Mouse (Mus musculus) heart, embryonic 10.5 days (tissue): ENCODE results near the gene Ubac1. TPM values are rescaled to one million over a fixed set of nuclear protein-coding genes. Genes with fewer than 3 reads are reported as not detected.

ENCODE experiments used
- DNase-seq: peaks from one replicate; pipeline ENCODE4 v3.0.0-alpha.2; 2017; ENCODE audit warnings: low spot score
- H3K27ac ChIP-seq: fragments of 300-500 bp; sonication (generic); 2 replicates; pipeline ENCODE4 v1.5.1; 2016; ENCODE audit warnings: mild to moderate bottlenecking
- H3K27me3 ChIP-seq: fragments of 300-500 bp; sonication (generic); 2 replicates; pipeline ENCODE4 v1.6.1; 2016; ENCODE audit warnings: mild to moderate bottlenecking; ENCODE audit not compliant: poor library complexity, insufficient read depth, severe bottlenecking
- H3K36me3 ChIP-seq: fragments of 300-500 bp; sonication (generic); 2 replicates; pipeline ENCODE4 v1.6.1; 2016; ENCODE audit warnings: mild to moderate bottlenecking, moderate library complexity
- H3K4me1 ChIP-seq: fragments of 300-500 bp; sonication (generic); 2 replicates; pipeline ENCODE4 v1.6.1; 2016; ENCODE audit warnings: mild to moderate bottlenecking
- H3K4me3 ChIP-seq: fragments of 300-500 bp; sonication (generic); 2 replicates; pipeline ENCODE4 v1.5.1; 2016; ENCODE audit warnings: mild to moderate bottlenecking, moderate library complexity
- H3K9me3 ChIP-seq: fragments of 300-500 bp; sonication (generic); 2 replicates; pipeline ENCODE4 v1.6.1; 2016; ENCODE audit warnings: mild to moderate bottlenecking, moderate library complexity
- WGBS: fragments of 180-500 bp; shearing (Covaris S2); methylation state at CpG from one replicate; pipeline ENCODE4 v1.1.7; 2016; 5-methylcytosine and 5-hydroxymethylcytosine counted together
- polyA plus RNA-seq: library from polyadenylated mRNA; unstranded; fragments of >200 nt; fragmentation: Nextera tagmentation; extraction: Ambion mirVana; gene quantifications from 2 replicates; pipeline ENCODE4 v1.2.1, GENCODE M21; 2016

The Ubac1 gene
- polyA plus RNA-seq, 1 experiment from 2014 or later: 116 TPM

DNA sequence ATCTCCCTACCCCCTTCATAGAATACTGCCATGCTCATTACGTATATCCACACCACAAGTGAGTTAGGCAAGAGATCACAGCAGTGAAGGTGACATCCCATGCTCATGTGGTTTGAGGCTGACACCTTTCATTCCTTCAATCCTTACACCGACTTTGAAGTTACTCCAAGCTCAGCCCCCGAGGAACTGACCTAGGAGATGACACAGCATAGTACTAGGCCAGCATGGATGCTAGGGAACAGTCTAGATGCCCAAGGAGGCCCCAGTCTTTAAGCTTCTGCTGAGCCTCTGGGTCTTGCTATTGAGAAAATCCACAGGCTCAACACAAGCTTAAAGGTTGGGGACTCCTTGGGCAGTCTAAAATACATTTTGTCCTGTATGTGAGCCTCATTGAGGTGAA lies 1.6 kb downstream of the Ubac1 start:
- H3K4me1 ChIP-seq: peaks cover 29% of the 10 kb centered on the region
- H3K4me3 ChIP-seq: peak overlapping the region; percentile 75
- no peak for DNase-seq
- WGBS: 79% methylated on average over 3 of the region's 3 CpGs
- peaks cover 19% of the 10 kb centered on the region for H3K36me3 ChIP-seq
- H3K9me3 ChIP-seq: no peaks in the 10 kb centered on the region
- H3K27ac ChIP-seq: peak overlapping the region; percentile 91; the same call in 1 of the 2 replicates
- H3K27me3 ChIP-seq: no peaks in the 10 kb centered on the region

DNA sequence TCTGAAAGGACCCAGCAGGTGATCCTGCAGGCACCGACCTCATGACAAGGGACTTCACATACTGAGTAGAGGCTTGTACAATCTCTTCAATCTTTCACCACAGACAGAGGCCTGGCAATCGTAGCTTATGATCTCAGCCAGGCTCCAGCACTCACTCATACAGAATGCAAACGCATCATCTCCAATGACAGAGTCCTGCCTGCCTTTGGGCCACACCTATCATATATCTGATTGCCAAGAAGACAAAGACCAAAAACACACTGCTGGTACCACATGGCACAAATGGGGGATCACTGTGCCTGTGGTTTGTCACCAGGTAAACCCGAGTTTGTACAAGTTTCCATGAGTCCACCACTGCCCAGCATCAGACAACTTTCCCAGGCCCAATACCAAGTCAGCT lies 4.2 kb downstream of the Ubac1 start:
- 0 out of 2 replicates have a peak overlapping the region, but pooled peaks have one; percentile 29 for H3K27ac ChIP-seq
- no peaks in the 10 kb centered on the region for H3K9me3 ChIP-seq
- peaks cover 29% of the 10 kb centered on the region for H3K4me1 ChIP-seq
- WGBS: 66% methylated on average over 4 of the region's 4 CpGs
- H3K36me3 ChIP-seq: peaks cover 45% of the 10 kb centered on the region
- no peak for DNase-seq
- no peak overlapping the region for H3K4me3 ChIP-seq
- no peaks in the 10 kb centered on the region for H3K27me3 ChIP-seq

DNA sequence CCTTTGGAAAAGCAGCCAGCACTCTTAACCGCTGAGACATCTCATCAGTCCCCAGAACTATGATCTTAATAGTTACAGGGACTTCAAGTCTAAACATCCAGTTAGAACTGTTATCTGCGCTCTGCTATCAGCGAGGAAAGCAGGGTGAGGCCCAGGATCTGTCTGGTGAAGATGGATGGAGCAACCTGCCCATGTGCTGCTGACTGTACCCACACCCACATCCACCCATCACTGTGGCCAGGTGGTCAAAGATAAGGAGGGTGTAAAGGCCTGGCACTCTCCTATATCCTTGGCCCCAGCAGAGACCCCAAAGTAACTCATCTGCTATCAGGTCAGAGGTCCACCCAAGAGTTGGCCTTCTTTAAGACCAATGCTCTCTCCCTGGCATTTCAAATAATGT lies 7.9 kb downstream of the Ubac1 start:
- DNase-seq: peak; percentile 94
- 82% methylated on average over 3 of the region's 3 CpGs for WGBS
- peaks cover 81% of the 10 kb centered on the region for H3K36me3 ChIP-seq
- no peaks in the 10 kb centered on the region for H3K27me3 ChIP-seq
- H3K9me3 ChIP-seq: no peaks in the 10 kb centered on the region
- H3K27ac ChIP-seq: no peak overlapping the region; the same call in 1 of the 2 replicates
- no peak overlapping the region for H3K4me3 ChIP-seq
- H3K4me1 ChIP-seq: peaks cover 16% of the 10 kb centered on the region

DNA sequence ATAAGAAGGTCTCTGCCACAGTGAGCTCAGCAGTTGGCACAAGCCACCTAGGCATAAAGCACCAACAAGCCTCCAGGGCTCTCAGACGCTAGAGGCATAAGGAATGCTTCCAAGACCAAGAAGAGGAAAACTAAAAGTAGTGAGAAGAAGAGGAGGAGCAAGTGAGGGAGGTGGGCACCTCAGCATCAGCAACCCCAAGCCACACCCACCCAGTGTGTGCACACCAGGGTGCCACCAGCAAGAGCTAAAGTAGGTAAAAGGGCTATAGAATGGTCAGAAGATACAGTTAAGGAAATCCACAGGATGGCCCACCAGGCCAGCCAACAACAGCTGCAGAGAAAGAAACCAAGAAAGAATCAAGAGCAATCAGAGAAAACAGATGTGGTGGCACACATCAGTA lies 10.1 kb downstream of the Ubac1 start:
- no peak overlapping the region for H3K27ac ChIP-seq
- H3K4me3 ChIP-seq: no peak overlapping the region
- no peaks in the 10 kb centered on the region for H3K27me3 ChIP-seq
- 76% methylated on average over 1 of the region's 1 CpGs for WGBS
- DNase-seq: no peak
- no peaks in the 10 kb centered on the region for H3K9me3 ChIP-seq
- peaks cover 99% of the 10 kb centered on the region for H3K36me3 ChIP-seq
- no peaks in the 10 kb centered on the region for H3K4me1 ChIP-seq

DNA sequence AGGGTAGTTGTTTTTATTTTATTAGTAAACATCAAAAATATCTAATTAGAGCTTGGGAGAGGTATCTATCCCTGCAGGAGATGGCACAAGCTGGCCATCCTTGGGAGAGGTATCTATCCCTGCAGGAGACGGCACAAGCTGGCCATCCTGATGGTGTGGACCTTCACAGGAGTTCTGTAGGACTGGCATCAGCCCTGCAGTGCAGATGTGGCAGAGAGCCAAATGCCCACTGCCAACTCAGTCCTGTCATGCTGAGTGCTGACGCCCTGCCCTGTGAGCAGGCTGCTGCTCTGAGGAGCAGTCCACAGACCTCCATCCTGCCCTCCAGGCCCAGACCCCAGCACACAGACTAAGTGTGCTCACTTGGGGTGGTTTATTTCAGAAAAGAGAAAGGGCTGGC lies 19.5 kb downstream of the Ubac1 start:
- Histone ChIP-seq H3K36me3 (peaks cover 92% of the 10 kb centered on the region), H3K9me3 (no peaks in the 10 kb centered on the region), H3K27ac (no peak overlapping the region), H3K27me3 (no peaks in the 10 kb centered on the region), H3K4me3 (no peak overlapping the region), H3K4me1 (no peaks in the 10 kb centered on the region)
- DNase-seq: no peak
- WGBS: 90% methylated on average over 2 of the region's 2 CpGs

DNA sequence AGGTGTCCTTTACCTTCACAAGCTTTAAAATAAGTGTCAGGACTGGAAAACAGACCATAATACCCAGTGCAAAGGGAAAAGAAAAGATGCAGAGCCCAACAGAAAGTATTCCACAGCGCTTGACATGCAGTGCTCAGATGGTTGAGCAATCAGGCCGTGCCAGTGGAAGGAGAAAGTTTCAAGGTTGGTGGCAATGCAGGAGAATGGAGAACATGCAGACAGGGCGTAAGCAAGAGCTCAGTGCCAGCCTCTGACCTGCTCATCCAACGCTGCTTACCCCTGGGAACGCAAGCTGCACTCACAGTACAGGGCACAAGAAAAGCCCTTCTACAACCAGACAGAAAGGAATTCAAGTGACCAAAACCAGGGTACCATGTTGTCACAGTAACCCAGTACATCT lies 20.4 kb downstream of the Ubac1 start:
- no peak for DNase-seq
- H3K4me3 ChIP-seq: no peak overlapping the region
- 92% methylated on average over 5 of the region's 5 CpGs for WGBS
- no peaks in the 10 kb centered on the region for H3K4me1 ChIP-seq
- H3K36me3 ChIP-seq: peaks cover 90% of the 10 kb centered on the region
- no peaks in the 10 kb centered on the region for H3K27me3 ChIP-seq
- no peaks in the 10 kb centered on the region for H3K9me3 ChIP-seq
- no peak overlapping the region for H3K27ac ChIP-seq

DNA sequence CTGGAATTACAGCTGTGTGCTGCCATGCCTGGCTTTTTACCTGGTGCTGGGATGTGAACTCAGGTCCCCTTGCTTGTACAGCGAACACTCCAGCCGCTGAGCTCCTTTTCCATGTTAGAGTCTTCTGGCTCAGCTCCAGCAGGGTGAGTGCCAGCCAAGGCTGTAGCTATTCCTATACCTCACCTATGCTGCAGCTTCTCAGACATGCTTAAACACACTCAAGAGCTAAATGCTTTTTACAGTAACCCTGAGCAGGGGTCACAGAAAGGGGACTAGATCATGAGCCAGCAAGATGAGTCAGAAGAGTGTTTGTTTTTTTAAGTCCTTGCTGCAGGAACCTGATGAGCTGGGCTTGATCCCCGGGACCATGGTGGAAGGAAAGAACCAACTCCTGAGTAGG lies 23.8 kb downstream of the Ubac1 start:
- peaks cover 66% of the 10 kb centered on the region for H3K36me3 ChIP-seq
- no peak overlapping the region for H3K4me3 ChIP-seq

DNA sequence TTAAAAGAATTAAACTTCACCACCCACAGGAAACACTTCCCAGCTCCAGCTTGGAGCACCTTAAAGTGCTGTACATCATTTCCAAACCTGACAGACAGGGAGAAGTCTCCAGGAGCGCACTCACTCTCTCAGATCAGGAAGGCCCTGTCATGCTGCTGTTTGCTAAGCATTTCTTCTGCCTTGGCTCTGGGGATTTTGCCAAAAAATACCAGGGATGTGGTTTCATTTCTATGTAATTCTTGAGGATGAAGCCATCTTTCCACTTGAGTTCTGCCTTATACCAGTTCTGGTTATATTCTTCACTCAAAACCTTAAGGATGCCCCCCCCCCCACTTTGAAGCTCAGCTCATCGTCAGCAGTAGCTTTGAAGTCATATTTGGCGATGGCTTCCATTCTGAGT lies 26.8 kb downstream of the Ubac1 start:
- no peaks in the 10 kb centered on the region for H3K27me3 ChIP-seq
- 85% methylated on average over 3 of the region's 3 CpGs for WGBS
- H3K27ac ChIP-seq: no peak overlapping the region
- H3K4me3 ChIP-seq: no peak overlapping the region
- no peaks in the 10 kb centered on the region for H3K4me1 ChIP-seq
- DNase-seq: no peak
- H3K36me3 ChIP-seq: peaks cover 39% of the 10 kb centered on the region
- H3K9me3 ChIP-seq: no peaks in the 10 kb centered on the region

More for the DNA sequence above, 23.8 kb downstream of the Ubac1 start:
- 88% methylated on average over 3 of the region's 3 CpGs for WGBS
- no peaks in the 10 kb centered on the region for H3K27me3 ChIP-seq
- no peak overlapping the region for H3K27ac ChIP-seq
- no peaks in the 10 kb centered on the region for H3K4me1 ChIP-seq
- no peaks in the 10 kb centered on the region for H3K9me3 ChIP-seq
- no peak for DNase-seq

DNA sequence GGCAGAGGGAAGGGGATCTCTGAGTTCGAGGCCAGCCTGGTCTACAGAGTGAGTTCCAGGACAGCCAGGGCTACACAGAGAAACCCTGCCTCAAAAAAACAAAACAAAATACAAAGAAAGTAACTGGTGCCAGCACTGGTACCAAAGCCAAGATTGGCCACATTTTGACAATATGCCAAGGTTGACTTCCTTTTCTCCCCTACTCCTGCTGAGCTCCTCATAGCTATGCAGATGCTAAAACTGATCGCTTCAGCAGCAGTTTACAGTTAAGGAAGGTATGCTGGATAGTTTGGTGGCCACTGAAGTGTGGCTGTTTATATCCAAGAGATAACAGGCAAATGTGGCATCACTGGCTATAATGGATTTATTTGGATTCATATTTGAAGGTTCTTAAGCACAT lies 29.3 kb downstream of the Ubac1 start:
- WGBS: 62% methylated on average over 2 of the region's 2 CpGs
- DNase-seq: no peak
- H3K27me3 ChIP-seq: no peaks in the 10 kb centered on the region
- peaks cover 14% of the 10 kb centered on the region; the same call in 1 of the 2 replicates for H3K36me3 ChIP-seq
- no peaks in the 10 kb centered on the region for H3K4me1 ChIP-seq
- H3K27ac ChIP-seq: no peak overlapping the region
- H3K4me3 ChIP-seq: no peak overlapping the region
- no peaks in the 10 kb centered on the region for H3K9me3 ChIP-seq

DNA sequence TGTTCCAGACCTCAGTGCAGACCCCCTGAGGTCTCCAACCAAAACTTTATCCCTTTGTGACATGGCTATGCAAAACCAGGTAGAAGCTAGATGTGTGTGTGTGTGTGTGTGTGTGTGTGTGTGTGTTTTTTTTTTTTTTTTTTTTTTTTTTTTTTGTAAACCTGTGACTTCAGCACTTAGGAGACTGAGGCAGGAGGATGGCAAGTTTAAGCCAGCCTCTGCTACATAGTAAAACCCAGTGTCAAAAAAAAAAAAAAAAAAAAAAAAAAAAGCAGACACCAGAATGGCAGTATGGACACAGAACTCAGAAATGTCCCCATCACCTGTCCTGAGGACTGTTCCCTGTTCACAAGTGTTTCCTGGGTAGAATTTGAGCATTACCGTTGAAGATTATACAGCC lies 31.9 kb downstream of the Ubac1 start:
- no peak overlapping the region for H3K4me3 ChIP-seq
- 0 out of 2 replicates have a peak, but pooled peaks cover 9% of the 10 kb centered on the region for H3K27me3 ChIP-seq
- WGBS: 97% methylated on average over 1 of the region's 1 CpGs
- H3K27ac ChIP-seq: no peak overlapping the region
- H3K4me1 ChIP-seq: no peaks in the 10 kb centered on the region
- H3K36me3 ChIP-seq: no peaks in the 10 kb centered on the region
- DNase-seq: no peak
- H3K9me3 ChIP-seq: no peaks in the 10 kb centered on the region

DNA sequence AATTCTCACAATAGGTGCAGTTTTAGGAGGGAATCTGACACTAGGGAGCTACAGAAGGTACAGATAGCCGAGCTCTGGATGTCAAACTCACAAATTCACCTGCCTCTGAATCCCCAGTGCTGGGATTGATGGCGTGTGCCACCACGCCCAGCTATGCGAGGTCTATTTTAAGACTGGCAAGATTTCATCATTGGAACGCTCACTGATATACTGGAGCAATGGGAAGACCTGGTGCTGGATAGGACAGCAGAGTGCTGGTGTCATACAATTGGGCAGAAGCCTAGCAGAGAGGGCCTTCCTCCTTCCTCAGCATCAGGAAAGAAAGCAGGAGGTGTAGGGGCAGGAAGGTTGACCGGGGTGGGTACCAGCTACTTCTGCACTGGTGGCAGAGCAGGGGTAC lies 33.7 kb downstream of the Ubac1 start:
- no peaks in the 10 kb centered on the region for H3K9me3 ChIP-seq
- no peaks in the 10 kb centered on the region for H3K36me3 ChIP-seq
- 80% methylated on average over 6 of the region's 6 CpGs for WGBS
- peaks cover 9% of the 10 kb centered on the region; the same call in 1 of the 2 replicates for H3K4me1 ChIP-seq
- DNase-seq: no peak
- H3K4me3 ChIP-seq: no peak overlapping the region
- 0 out of 2 replicates have a peak, but pooled peaks cover 9% of the 10 kb centered on the region for H3K27me3 ChIP-seq
- H3K27ac ChIP-seq: no peak overlapping the region

DNA sequence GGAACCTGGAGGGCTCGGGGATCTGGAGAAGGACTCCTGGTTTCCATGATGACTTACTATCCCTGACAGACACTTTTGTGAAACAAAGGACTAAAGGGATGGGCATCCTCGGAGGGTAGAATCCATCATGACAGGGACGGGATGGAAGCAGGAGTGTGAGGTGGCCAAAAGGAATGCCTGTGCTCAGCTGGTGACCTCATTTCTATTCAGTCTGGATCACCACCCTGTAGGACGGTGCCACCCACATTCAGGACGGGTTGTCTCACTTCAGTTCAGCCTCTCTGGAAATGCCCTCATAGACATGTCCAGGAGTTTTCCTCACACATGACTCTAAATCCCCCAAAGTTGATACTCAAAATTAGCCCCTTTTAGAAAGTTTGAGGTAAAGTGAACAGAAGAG lies 34.9 kb downstream of the Ubac1 start:
- H3K9me3 ChIP-seq: no peaks in the 10 kb centered on the region
- H3K36me3 ChIP-seq: no peaks in the 10 kb centered on the region
- no peak for DNase-seq
- H3K27me3 ChIP-seq: 0 out of 2 replicates have a peak, but pooled peaks cover 9% of the 10 kb centered on the region
- peaks cover 15% of the 10 kb centered on the region for H3K4me1 ChIP-seq
- H3K27ac ChIP-seq: no peak overlapping the region
- H3K4me3 ChIP-seq: no peak overlapping the region
- 63% methylated on average over 5 of the region's 5 CpGs for WGBS

DNA sequence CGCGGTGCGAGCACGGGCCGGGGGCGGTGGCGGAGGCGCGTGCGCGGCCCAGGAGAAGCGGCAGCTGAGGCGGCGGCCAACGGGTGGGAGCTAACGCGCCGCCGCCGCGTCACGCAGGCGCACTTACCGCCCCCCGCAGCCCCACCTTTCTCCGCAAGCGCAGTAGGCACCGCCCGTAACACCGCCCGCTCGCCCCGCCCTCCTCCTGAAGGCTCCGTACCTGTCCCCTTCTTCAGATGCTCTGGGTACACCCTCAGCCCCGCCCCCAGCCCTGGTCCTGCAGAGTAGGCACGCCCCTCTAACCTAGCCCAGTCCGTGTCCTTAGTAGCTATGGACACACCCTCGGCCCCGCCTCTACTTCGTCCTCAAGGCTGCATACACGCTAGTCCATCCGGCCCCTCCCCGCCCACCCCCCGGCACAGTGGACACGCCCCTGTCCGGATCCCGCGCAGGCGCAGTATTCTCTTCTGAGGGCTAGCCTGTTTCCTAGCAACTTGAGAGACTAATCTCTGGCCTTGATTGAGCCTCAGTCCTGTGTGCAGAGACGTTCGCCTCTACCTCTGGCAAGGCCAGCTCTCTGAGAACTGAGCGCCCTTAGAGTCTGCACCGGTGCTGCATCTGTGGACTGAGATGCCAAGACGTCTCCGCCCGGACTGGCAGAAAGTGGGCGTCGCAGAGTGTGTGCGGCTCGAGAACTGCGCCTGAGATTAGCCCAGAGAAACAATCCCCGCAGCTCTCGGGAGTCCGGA lies 38.2 kb downstream of the Ubac1 start, which contains the start of gene Camsap1:
Camsap1 (minus strand) TSS at position 124 of the 749 bp plus-strand sequence.
- under 1% methylated on average over 53 of the region's 64 CpGs for WGBS

More for the DNA sequence above, 38.2 kb downstream of the Ubac1 start, which contains the start of gene Camsap1:
- H3K27ac ChIP-seq: peak within 1 kb of the TSS; percentile 93
- no peaks in the 10 kb centered on the region for H3K9me3 ChIP-seq
- H3K27me3 ChIP-seq: 0 out of 2 replicates have a peak, but pooled peaks cover 9% of the 10 kb centered on the region
- H3K4me3 ChIP-seq: peak within 1 kb of the TSS; percentile 70
- H3K4me1 ChIP-seq: peaks cover 43% of the 10 kb centered on the region
- DNase-seq: peak; percentile 100
- peaks cover 2% of the 10 kb centered on the region; the same call in 1 of the 2 replicates for H3K36me3 ChIP-seq
